Mouse (Mus musculus) T-helper 17 cell (primary cell): ENCODE results near the gene Gng10.

Source experiments
- in situ Hi-C, 2 experiments: fragments of 300-600 bp; cut with MboI, MseI; formaldehyde crosslinking; loops; 1 replicate in 1 of 2; 2 replicates in 1 of 2; pipeline ENCODE4 v1.15.1; 2025; ENCODE audit warnings: high pct_unique_total_duplicates in 2 of 2

The Gng10 gene

GRCm38 (mm10) chr4:59011446-59011845, 23.4 kb upstream of the Gng10 start:
- in situ Hi-C loops = no loop called here

- in situ Hi-C loops = no loop called here
These were observed 19.7 kb upstream of the Gng10 start for GRCm38 (mm10) chr4:59015181-59015580.

GRCm38 (mm10) chr4:59016922-59017321, 18.0 kb upstream of the Gng10 start:
- in situ Hi-C loops = no loop called here

GRCm38 (mm10) chr4:59034325-59034917, 467 bp upstream of the Gng10 start:
- in situ Hi-C loops = no loop called here

GRCm38 (mm10) chr4:59035786-59036350, 980 bp downstream of the Gng10 start:
- in situ Hi-C loops = loop anchor here in 1 of 2 experiments (5.0 kb wide), 1 partner anchor 54 kb away; no protein-coding TSS in a partner anchor

- in situ Hi-C loops = loop anchor here in 1 of 2 experiments (5.0 kb wide), 1 partner anchor 54 kb away; no protein-coding TSS in a partner anchor
These were observed 1.7 kb downstream of the Gng10 start for GRCm38 (mm10) chr4:59036490-59037127.

- in situ Hi-C loops = loop anchor here in 1 of 2 experiments (5.0 kb wide), 1 partner anchor 55 kb away; no protein-coding TSS in a partner anchor
These were observed 2.6 kb downstream of the Gng10 start for GRCm38 (mm10) chr4:59037525-59037924.

- in situ Hi-C loops = no loop called here
These were observed 5.8 kb downstream of the Gng10 start for GRCm38 (mm10) chr4:59040397-59041287.

- in situ Hi-C loops = no loop called here
These were observed 8.2 kb downstream of the Gng10 start for GRCm38 (mm10) chr4:59043074-59043473.

- in situ Hi-C loops = no loop called here
These were observed 9.0 kb downstream of the Gng10 start for GRCm38 (mm10) chr4:59043891-59044290.

- in situ Hi-C loops = no loop called here
These were observed 12.3 kb downstream of the Gng10 start for GRCm38 (mm10) chr4:59047222-59047621.

- in situ Hi-C loops = no loop called here
These were observed 16.2 kb downstream of the Gng10 start for GRCm38 (mm10) chr4:59051081-59051480.

GRCm38 (mm10) chr4:59057929-59058328, 23.0 kb downstream of the Gng10 start:
- in situ Hi-C loops = no loop called here

GRCm38 (mm10) chr4:59062526-59062925, 27.6 kb downstream of the Gng10 start:
- in situ Hi-C loops = no loop called here

- in situ Hi-C loops = no loop called here
These were observed 34.4 kb downstream of the Gng10 start for GRCm38 (mm10) chr4:59069276-59069675.

- in situ Hi-C loops = no loop called here
These were observed 48.5 kb downstream of the Gng10 start for GRCm38 (mm10) chr4:59083430-59083829.

- in situ Hi-C loops = no loop called here
These were observed 54.5 kb downstream of the Gng10 start for GRCm38 (mm10) chr4:59089391-59089790.
